Mouse (Mus musculus): ENCODE data around the gene Vcan. TPM values are rescaled to one million over a fixed set of nuclear protein-coding genes. Genes with fewer than 3 reads are reported as not detected.

Gene Vcan
- polyA plus RNA-seq, 1 experiment from 2014 or later = 40.2 TPM

DNA sequence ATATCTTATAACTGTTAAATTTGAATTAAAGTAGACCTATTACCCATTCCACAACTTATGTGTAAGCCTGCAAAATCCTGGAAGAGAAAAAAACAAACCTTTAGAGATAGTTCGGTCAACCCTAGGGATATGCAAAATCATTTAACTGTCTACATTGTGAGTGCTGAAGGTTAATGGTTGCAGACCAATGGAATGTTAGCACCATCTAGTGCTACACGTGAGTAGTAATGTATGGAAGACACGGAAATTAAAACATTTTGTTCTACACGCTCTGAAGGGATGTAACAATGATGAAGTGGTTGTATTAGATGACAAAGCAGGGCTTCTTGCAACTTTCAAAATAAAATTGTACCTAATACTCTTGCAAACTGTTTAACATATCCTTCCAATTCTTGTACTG, 39.9 kb downstream of the Vcan start:
- no peaks in the 10 kb centered on the region for H3K4me1 ChIP-seq (replicated peaks; ENCODE audit: control insufficient read depth, insufficient read depth, low read length)
- no peak overlapping the region for H3K27ac ChIP-seq (ENCODE audit: low read depth)
- H3K36me3 ChIP-seq (ENCODE audit: control insufficient read depth, insufficient read depth, low read length) = peaks cover 52% of the 10 kb centered on the region
- 85% methylated on average over 4 of the region's 4 CpGs for WGBS
- no peak overlapping the region for H3K9ac ChIP-seq (ENCODE audit: low read length)
- H3K4me3 ChIP-seq (ENCODE audit: low read depth, low read length) = no peak overlapping the region
- no peak overlapping the region for H3K4me2 ChIP-seq (ENCODE audit: low read length)
- no peak for ATAC-seq (replicated peaks; ENCODE audit: low FRiP score, low TSS enrichment, low read depth)
- H3K9me3 ChIP-seq (ENCODE audit: control insufficient read depth, low read length) = no peaks in the 10 kb centered on the region
- no peaks in the 10 kb centered on the region for H3K27me3 ChIP-seq (replicated peaks; ENCODE audit: control insufficient read depth, insufficient read depth, low read length)
- no peak for DNase-seq (ENCODE audit: low spot score)

DNA sequence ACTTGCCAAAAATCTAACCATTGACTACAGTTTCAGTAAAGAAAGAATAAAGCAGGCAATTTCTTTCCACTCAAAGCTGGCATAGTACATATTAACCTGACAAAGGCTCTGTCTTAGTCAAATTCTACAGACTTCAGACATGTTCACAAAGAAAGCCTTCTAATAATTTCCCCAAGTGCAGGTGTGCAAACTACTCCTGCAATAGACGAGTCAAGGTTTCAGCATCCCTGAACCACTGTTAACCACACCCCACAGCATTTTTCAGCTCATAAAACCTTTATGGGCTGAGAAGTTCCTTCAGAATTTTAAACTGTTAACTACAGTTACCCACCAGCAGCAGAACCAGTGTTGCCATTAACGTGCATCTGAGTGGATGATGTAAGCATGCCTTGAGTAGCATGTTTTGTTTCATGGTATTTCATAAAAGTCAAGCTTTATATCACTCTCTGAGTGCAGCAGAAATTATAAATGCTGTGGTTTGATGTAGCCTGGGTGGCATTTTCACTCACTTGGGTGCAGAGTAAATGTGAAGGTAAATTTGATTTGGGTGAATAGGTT, 42.2 kb downstream of the Vcan start:
- Histone ChIP-seq H3K27me3 (replicated peaks; ENCODE audit: control insufficient read depth, insufficient read depth, low read length) (no peaks in the 10 kb centered on the region), H3K9me3 (ENCODE audit: control insufficient read depth, low read length) (no peaks in the 10 kb centered on the region), H3K9ac (ENCODE audit: low read length) (no peak overlapping the region), H3K27ac (ENCODE audit: low read depth) (no peak overlapping the region), H3K4me3 (ENCODE audit: low read depth, low read length) (no peak overlapping the region), H3K4me2 (ENCODE audit: low read length) (no peak overlapping the region), H3K4me1 (replicated peaks; ENCODE audit: control insufficient read depth, insufficient read depth, low read length) (no peaks in the 10 kb centered on the region), H3K36me3 (ENCODE audit: control insufficient read depth, insufficient read depth, low read length) (peaks cover 38% of the 10 kb centered on the region)
- DNase-seq (ENCODE audit: low spot score) (no peak), ATAC-seq (replicated peaks; ENCODE audit: low FRiP score, low TSS enrichment, low read depth) (no peak)
- WGBS = 90% methylated on average over 2 of the region's 2 CpGs

DNA sequence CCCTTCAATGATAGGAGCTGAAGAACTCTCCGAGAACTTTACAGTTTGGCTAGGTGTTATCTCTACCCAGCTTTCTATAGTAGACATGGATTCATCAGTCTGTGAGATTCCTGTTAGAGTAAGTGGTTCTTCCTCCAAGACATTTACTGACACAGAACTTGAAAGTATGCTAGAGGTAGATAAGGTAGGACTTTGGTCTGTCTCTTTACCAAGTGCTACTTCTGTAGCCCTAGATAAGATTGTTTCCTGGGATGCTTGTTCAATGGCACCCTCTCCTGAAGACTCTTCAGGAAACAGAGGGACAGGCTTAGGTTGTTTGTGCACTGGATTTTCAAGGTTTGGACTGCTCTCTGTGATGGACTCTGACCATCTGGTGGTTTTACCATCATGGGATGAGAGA, 49.7 kb downstream of the Vcan start:
- ATAC-seq (replicated peaks; ENCODE audit: low FRiP score, low TSS enrichment, low read depth) (no peak), DNase-seq (ENCODE audit: low spot score) (no peak)
- H3K36me3 ChIP-seq (ENCODE audit: control insufficient read depth, insufficient read depth, low read length) = peaks cover 45% of the 10 kb centered on the region
- no peak overlapping the region for H3K27ac ChIP-seq (ENCODE audit: low read depth)
- no peaks in the 10 kb centered on the region for H3K9me3 ChIP-seq (ENCODE audit: control insufficient read depth, low read length)
- no peaks in the 10 kb centered on the region for H3K4me1 ChIP-seq (replicated peaks; ENCODE audit: control insufficient read depth, insufficient read depth, low read length)
- H3K9ac ChIP-seq (ENCODE audit: low read length) = no peak overlapping the region
- no peaks in the 10 kb centered on the region for H3K27me3 ChIP-seq (replicated peaks; ENCODE audit: control insufficient read depth, insufficient read depth, low read length)
- no peak overlapping the region for H3K4me3 ChIP-seq (ENCODE audit: low read depth, low read length)
- H3K4me2 ChIP-seq (ENCODE audit: low read length) = no peak overlapping the region
- 96% methylated on average over 1 of the region's 1 CpGs for WGBS

DNA sequence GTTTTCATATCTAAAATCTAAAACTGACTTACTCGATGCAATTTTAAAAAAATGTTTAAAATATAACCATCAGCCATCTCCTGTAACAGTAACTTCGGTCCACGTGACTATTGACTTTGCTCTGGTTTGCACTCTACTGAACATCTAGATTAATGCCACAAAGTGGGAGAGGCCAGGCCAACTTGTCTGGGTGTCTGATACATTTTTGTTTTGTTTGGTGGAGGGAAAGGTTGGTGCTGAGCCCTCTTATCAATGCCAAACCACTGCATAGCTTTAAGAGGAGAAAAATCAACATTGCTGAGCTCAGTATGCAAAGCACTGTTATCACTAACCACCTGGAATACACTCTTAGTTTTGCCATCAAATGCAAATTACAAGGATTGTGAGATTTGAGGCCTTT, 58.8 kb downstream of the Vcan start:
- Histone ChIP-seq H3K4me3 (ENCODE audit: low read depth, low read length) (no peak overlapping the region), H3K4me1 (replicated peaks; ENCODE audit: control insufficient read depth, insufficient read depth, low read length) (no peaks in the 10 kb centered on the region), H3K9me3 (ENCODE audit: control insufficient read depth, low read length) (no peaks in the 10 kb centered on the region), H3K4me2 (ENCODE audit: low read length) (no peak overlapping the region), H3K27me3 (replicated peaks; ENCODE audit: control insufficient read depth, insufficient read depth, low read length) (no peaks in the 10 kb centered on the region), H3K9ac (ENCODE audit: low read length) (no peak overlapping the region), H3K27ac (ENCODE audit: low read depth) (no peak overlapping the region), H3K36me3 (ENCODE audit: control insufficient read depth, insufficient read depth, low read length) (peaks cover 43% of the 10 kb centered on the region)
- WGBS = 88% methylated on average over 3 of the region's 3 CpGs
- no peak for ATAC-seq (replicated peaks; ENCODE audit: low FRiP score, low TSS enrichment, low read depth)
- no peak for DNase-seq (ENCODE audit: low spot score)

DNA sequence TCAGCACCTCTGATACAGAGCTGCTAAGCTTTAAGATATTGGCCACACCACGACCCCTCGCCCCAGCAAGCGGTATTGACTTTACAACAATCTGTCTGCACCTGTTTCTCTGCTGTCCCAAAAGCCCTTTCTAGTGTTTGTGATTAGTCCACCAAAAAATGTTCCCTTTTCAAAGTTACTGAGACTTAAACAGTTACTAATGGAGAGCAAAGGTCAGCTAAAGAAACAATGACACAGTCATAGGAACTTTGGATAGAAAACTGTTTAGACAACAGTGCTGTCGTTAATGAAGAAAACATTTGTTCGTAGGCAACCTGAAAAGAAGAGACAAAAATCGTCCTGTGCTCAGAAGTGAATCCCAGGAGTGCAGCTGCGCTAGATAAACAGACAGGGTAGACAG, 60.1 kb downstream of the Vcan start:
- Histone ChIP-seq H3K4me3 (ENCODE audit: low read depth, low read length) (no peak overlapping the region), H3K36me3 (ENCODE audit: control insufficient read depth, insufficient read depth, low read length) (peaks cover 48% of the 10 kb centered on the region), H3K4me2 (ENCODE audit: low read length) (no peak overlapping the region), H3K4me1 (replicated peaks; ENCODE audit: control insufficient read depth, insufficient read depth, low read length) (no peaks in the 10 kb centered on the region), H3K27ac (ENCODE audit: low read depth) (no peak overlapping the region), H3K9ac (ENCODE audit: low read length) (no peak overlapping the region), H3K9me3 (ENCODE audit: control insufficient read depth, low read length) (no peaks in the 10 kb centered on the region), H3K27me3 (replicated peaks; ENCODE audit: control insufficient read depth, insufficient read depth, low read length) (no peaks in the 10 kb centered on the region)
- no peak for DNase-seq (ENCODE audit: low spot score)
- 78% methylated on average over 7 of the region's 7 CpGs for WGBS
- ATAC-seq (replicated peaks; ENCODE audit: low FRiP score, low TSS enrichment, low read depth) = no peak

DNA sequence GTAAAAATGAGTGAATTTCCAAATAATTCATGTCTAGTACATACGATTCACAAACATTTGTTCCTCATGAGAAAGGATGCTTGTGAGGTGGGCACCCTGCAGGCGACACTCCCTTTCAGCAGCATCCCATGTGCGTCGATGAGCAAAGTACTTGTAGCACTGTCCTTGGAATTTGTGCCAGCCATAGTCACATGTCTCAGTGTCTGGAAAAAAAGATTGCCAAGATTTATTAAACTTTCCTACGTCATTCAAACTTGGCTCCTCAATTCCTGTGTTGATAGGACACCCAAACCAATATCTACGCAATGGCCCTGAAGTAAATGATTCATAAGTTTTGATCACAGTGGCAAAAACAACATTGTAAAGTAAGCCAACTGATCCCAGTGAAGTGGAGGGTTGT, 62.6 kb downstream of the Vcan start:
- WGBS = 92% methylated on average over 6 of the region's 6 CpGs

DNA sequence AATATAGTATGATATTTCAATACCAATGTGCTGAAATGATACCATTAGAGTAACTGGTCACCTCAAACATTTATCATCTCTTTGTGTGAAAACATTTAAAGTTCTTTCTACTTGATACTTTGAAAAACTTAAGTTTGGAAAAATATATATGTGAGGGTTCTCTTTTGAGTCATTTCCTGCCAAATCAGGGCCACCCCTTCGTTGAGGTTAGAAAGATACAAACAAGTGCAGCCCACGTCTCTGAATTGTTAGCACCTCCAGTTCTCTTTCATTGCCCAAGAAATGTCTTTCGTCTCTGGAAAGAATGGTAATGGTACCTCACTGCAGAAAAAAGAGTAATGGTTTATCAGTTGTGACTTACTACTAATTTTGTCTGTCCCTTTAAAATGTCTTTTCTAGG, 71.8 kb downstream of the Vcan start:
- Histone ChIP-seq H3K4me1 (replicated peaks; ENCODE audit: control insufficient read depth, insufficient read depth, low read length) (no peaks in the 10 kb centered on the region), H3K9ac (ENCODE audit: low read length) (no peak overlapping the region), H3K36me3 (ENCODE audit: control insufficient read depth, insufficient read depth, low read length) (peaks cover 49% of the 10 kb centered on the region), H3K27ac (ENCODE audit: low read depth) (no peak overlapping the region), H3K9me3 (ENCODE audit: control insufficient read depth, low read length) (no peaks in the 10 kb centered on the region), H3K27me3 (replicated peaks; ENCODE audit: control insufficient read depth, insufficient read depth, low read length) (no peaks in the 10 kb centered on the region), H3K4me2 (ENCODE audit: low read length) (no peak overlapping the region), H3K4me3 (ENCODE audit: low read depth, low read length) (no peak overlapping the region)
- DNase-seq (ENCODE audit: low spot score) = no peak
- ATAC-seq (replicated peaks; ENCODE audit: low FRiP score, low TSS enrichment, low read depth) = no peak
- WGBS = 79% methylated on average over 3 of the region's 3 CpGs

More for the DNA sequence above, 62.6 kb downstream of the Vcan start:
- Histone ChIP-seq H3K4me2 (ENCODE audit: low read length) (no peak overlapping the region), H3K9me3 (ENCODE audit: control insufficient read depth, low read length) (no peaks in the 10 kb centered on the region), H3K9ac (ENCODE audit: low read length) (no peak overlapping the region), H3K4me1 (replicated peaks; ENCODE audit: control insufficient read depth, insufficient read depth, low read length) (no peaks in the 10 kb centered on the region), H3K27ac (ENCODE audit: low read depth) (no peak overlapping the region), H3K27me3 (replicated peaks; ENCODE audit: control insufficient read depth, insufficient read depth, low read length) (no peaks in the 10 kb centered on the region), H3K36me3 (ENCODE audit: control insufficient read depth, insufficient read depth, low read length) (peaks cover 70% of the 10 kb centered on the region), H3K4me3 (ENCODE audit: low read depth, low read length) (no peak overlapping the region)
- ATAC-seq (replicated peaks; ENCODE audit: low FRiP score, low TSS enrichment, low read depth) (no peak), DNase-seq (ENCODE audit: low spot score) (no peak)

DNA sequence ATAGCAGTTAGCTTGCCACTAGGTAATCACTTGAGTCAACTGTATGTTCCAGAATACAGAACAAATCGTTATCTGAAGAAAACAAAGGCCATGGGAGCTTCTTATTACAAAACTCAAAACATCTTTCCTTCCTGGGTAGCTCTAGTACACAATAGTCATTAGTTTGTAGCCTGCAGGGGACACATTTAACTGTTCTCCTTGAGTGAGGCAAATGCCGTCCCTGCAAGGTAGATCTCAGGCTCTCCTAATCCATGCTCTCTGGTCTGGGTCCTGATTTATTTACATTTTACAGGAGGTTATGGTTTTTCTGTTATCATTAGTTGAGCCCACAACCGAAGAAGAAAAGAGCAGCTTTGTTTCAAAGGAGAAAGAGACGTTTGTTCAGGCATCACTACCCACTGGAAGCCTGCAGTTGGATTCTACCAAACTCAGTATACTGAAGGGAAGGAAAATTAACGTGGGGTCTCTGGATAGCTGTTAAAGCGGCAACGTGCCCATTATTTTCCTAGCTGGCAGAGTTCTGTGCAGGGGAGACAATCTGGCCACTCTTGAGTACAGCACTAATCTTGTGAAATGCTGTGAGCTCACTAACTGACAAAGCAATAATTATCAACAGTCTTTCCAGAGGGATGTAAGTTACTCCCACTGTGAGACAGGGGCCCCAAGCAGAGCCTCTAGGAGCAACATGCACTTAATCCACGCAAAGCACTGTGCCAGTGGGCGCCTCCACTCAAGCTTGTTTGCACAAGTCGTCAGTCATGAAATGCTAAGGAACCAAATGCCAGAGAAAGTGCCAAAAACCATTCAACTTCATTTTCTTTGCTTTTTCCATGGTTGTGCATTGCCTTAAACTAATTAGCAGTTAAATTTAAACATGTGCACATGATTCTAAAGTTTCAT, 73.1 kb downstream of the Vcan start:
- ATAC-seq (replicated peaks; ENCODE audit: low FRiP score, low TSS enrichment, low read depth) (no peak), DNase-seq (ENCODE audit: low spot score) (no peak)
- peaks cover 41% of the 10 kb centered on the region for H3K36me3 ChIP-seq (ENCODE audit: control insufficient read depth, insufficient read depth, low read length)
- H3K9ac ChIP-seq (ENCODE audit: low read length) = no peak overlapping the region
- H3K4me2 ChIP-seq (ENCODE audit: low read length) = no peak overlapping the region
- no peak overlapping the region for H3K27ac ChIP-seq (ENCODE audit: low read depth)
- WGBS = 57% methylated on average over 10 of the region's 10 CpGs
- no peak overlapping the region for H3K4me3 ChIP-seq (ENCODE audit: low read depth, low read length)
- no peaks in the 10 kb centered on the region for H3K4me1 ChIP-seq (replicated peaks; ENCODE audit: control insufficient read depth, insufficient read depth, low read length)
- H3K9me3 ChIP-seq (ENCODE audit: control insufficient read depth, low read length) = no peaks in the 10 kb centered on the region
- no peaks in the 10 kb centered on the region for H3K27me3 ChIP-seq (replicated peaks; ENCODE audit: control insufficient read depth, insufficient read depth, low read length)

DNA sequence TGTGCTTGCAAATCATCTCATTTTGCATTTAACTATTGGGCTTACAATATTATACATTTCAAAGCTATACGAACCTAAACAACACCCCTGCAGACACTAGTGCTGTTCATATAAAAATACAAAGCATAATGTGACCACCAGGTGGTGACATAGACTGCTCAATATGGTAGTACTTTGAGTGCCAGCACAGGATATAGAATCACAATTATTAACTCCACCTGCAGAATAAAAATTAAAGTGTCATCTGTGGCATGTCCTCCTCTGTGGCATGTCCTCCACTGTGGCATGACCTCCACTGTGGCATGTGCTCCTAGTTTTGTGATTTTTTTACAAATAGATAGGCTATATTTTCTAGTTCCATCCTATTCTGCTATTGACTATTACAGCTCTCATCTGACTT, 74.2 kb downstream of the Vcan start:
- no peaks in the 10 kb centered on the region for H3K4me1 ChIP-seq (replicated peaks; ENCODE audit: control insufficient read depth, insufficient read depth, low read length)
- peak; percentile 53 for DNase-seq (ENCODE audit: low spot score)
- WGBS = 68% methylated on average over 1 of the region's 1 CpGs
- H3K36me3 ChIP-seq (ENCODE audit: control insufficient read depth, insufficient read depth, low read length) = peaks cover 39% of the 10 kb centered on the region
- no peak overlapping the region for H3K9ac ChIP-seq (ENCODE audit: low read length)
- H3K4me2 ChIP-seq (ENCODE audit: low read length) = no peak overlapping the region
- H3K9me3 ChIP-seq (ENCODE audit: control insufficient read depth, low read length) = no peaks in the 10 kb centered on the region
- no peak overlapping the region for H3K4me3 ChIP-seq (ENCODE audit: low read depth, low read length)
- no peak overlapping the region for H3K27ac ChIP-seq (ENCODE audit: low read depth)
- H3K27me3 ChIP-seq (replicated peaks; ENCODE audit: control insufficient read depth, insufficient read depth, low read length) = no peaks in the 10 kb centered on the region
- no peak; the same call in 1 of the 2 replicates for ATAC-seq (replicated peaks; ENCODE audit: low FRiP score, low TSS enrichment, low read depth)

Data from intestine, embryonic 14.5 days (tissue).